ENCODE assay signal across 21 mouse cellular contexts in genomic region chrX:94486001-94486792, GRCm38 (mm10). TPM values are rescaled to one million over a fixed set of nuclear protein-coding genes. Genes with fewer than 3 reads are reported as not detected.
DNase-seq lines count a peak whose midpoint lies in the region; ATAC-seq and TF ChIP-seq lines count a peak whose summit lies in the region.
"Had no signal": no experiment of that assay in that cellular context is flagged by ENCODE, and none has a peak within 500 bp of the region (broad histone marks: within the 10 kb centered on the region; RNA-seq: fewer than 3 reads in every experiment).

No protein-coding gene starts in this region.

- ATAC-seq in intestine, embryonic 15.5 days, result peak; percentile 31; the same call in 1 of the 2 replicates
- ATAC-seq in intestine, postnatal 0 days, result no peak
- ATAC-seq in liver, postnatal 0 days, result peak; percentile 100
- ATAC-seq: forebrain, postnatal 0 days had no signal

- DNase-seq in c-Kit-negative CD71-positive TER-119-positive erythroid progenitor cells, embryonic 14.5 days (ENCODE audit: low read depth, low spot score), result peak; percentile 74
- DNase-seq in liver (peak; percentile 78), MN1 (ENCODE audit: low spot score) (no peak)
- peak; percentile 47 for DNase-seq in liver, postnatal 0 days
- no peak for DNase-seq in right cerebral cortex, postnatal 4 days
- DNase-seq: adrenal gland, adult 2 months; cerebellum, postnatal 10 days; forebrain, postnatal 0 days; gastrocnemius, adult 2 months; right cerebral cortex, adult 18-20 months; thymus, adult 18-20 months had no signal

- TF ChIP-seq CTCF in intestine, postnatal 0 days (IDR thresholded peaks at IDR 0.05; ENCODE audit: low read depth), result no peak
- TF ChIP-seq CTCF in liver, postnatal 0 days (IDR thresholded peaks at IDR 0.05; ENCODE audit: low read depth), result no peak

- no peaks in the 10 kb centered on the region for H3K4me1 ChIP-seq in intestine, embryonic 15.5 days (replicated peaks)
- H3K4me1 ChIP-seq in intestine, postnatal 0 days (replicated peaks; ENCODE audit: control insufficient read depth, insufficient read depth, low read length), result no peaks in the 10 kb centered on the region
- no peaks in the 10 kb centered on the region for H3K4me1 ChIP-seq in liver, postnatal 0 days (ENCODE audit: insufficient read depth)
- H3K4me1 ChIP-seq: embryonic facial prominence, embryonic 12.5 days; hindbrain, embryonic 10.5 days; limb, embryonic 13.5 days; lung, embryonic 15.5 days; midbrain, embryonic 12.5 days; neural tube, embryonic 12.5 days had no signal

- H3K4me2 ChIP-seq in intestine, embryonic 15.5 days (replicated peaks), result no peak overlapping the region
- no peak overlapping the region for H3K4me2 ChIP-seq in intestine, postnatal 0 days (replicated peaks; ENCODE audit: low read depth)
- no peak overlapping the region for H3K4me2 ChIP-seq in liver, postnatal 0 days (ENCODE audit: low read depth, low read length)
- H3K4me2 ChIP-seq: embryonic facial prominence, embryonic 12.5 days; limb, embryonic 13.5 days; lung, embryonic 15.5 days; midbrain, embryonic 12.5 days; neural tube, embryonic 12.5 days had no signal

- no peak overlapping the region for H3K4me3 ChIP-seq in intestine, embryonic 15.5 days (replicated peaks)
- no peak overlapping the region for H3K4me3 ChIP-seq in intestine, postnatal 0 days (ENCODE audit: low read depth, low read length)
- H3K4me3 ChIP-seq in liver, postnatal 0 days (ENCODE audit: low read depth, low read length), result no peak overlapping the region
- H3K4me3 ChIP-seq: embryonic facial prominence, embryonic 12.5 days; gastrocnemius, adult 2 months; hindbrain, embryonic 10.5 days; limb, embryonic 13.5 days; lung, embryonic 15.5 days; midbrain, embryonic 12.5 days; neural tube, embryonic 12.5 days had no signal

- 94% methylated on average over 2 of the region's 2 CpGs for WGBS in intestine, embryonic 15.5 days
- 92% methylated on average over 2 of the region's 2 CpGs for WGBS in intestine, postnatal 0 days
- 65% methylated on average over 2 of the region's 2 CpGs for WGBS in liver, postnatal 0 days (ENCODE audit: insufficient replicate concordance)

- peaks cover 2% of the 10 kb centered on the region; the same call in 1 of the 2 replicates for H3K27me3 ChIP-seq in intestine, embryonic 15.5 days (replicated peaks)
- no peaks in the 10 kb centered on the region for H3K27me3 ChIP-seq in intestine, postnatal 0 days (replicated peaks; ENCODE audit: control insufficient read depth, insufficient read depth, low read length)
- H3K27me3 ChIP-seq in liver, postnatal 0 days (ENCODE audit: insufficient read depth, low read length), result no peaks in the 10 kb centered on the region
- H3K27me3 ChIP-seq: CH12.LX had no signal

- H3K36me3 ChIP-seq in intestine, embryonic 15.5 days, result no peaks in the 10 kb centered on the region
- H3K36me3 ChIP-seq in intestine, postnatal 0 days (ENCODE audit: control insufficient read depth, insufficient read depth), result no peaks in the 10 kb centered on the region
- no peaks in the 10 kb centered on the region for H3K36me3 ChIP-seq in liver, postnatal 0 days (replicated peaks; ENCODE audit: insufficient read depth, low read length)
- H3K36me3 ChIP-seq: embryonic facial prominence, embryonic 12.5 days; hindbrain, embryonic 10.5 days; limb, embryonic 13.5 days; lung, embryonic 15.5 days; midbrain, embryonic 12.5 days; neural tube, embryonic 12.5 days had no signal

- H3K27ac ChIP-seq in intestine, embryonic 15.5 days, result no peak overlapping the region
- no peak overlapping the region for H3K27ac ChIP-seq in intestine, postnatal 0 days (ENCODE audit: low read depth, low read length)
- H3K27ac ChIP-seq in liver, postnatal 0 days (ENCODE audit: low read depth), result peak overlapping the region; percentile 51
- H3K27ac ChIP-seq: embryonic facial prominence, embryonic 12.5 days; gastrocnemius, adult 2 months; hindbrain, embryonic 10.5 days; limb, embryonic 13.5 days; lung, embryonic 15.5 days; macrophage; midbrain, embryonic 12.5 days; neural tube, embryonic 12.5 days had no signal

- H3K9me3 ChIP-seq in intestine, embryonic 15.5 days, result no peaks in the 10 kb centered on the region
- no peaks in the 10 kb centered on the region for H3K9me3 ChIP-seq in intestine, postnatal 0 days (ENCODE audit: control insufficient read depth)
- H3K9me3 ChIP-seq in liver, postnatal 0 days (ENCODE audit: low read length), result no peaks in the 10 kb centered on the region
- H3K9me3 ChIP-seq: embryonic facial prominence, embryonic 12.5 days; hindbrain, embryonic 10.5 days; limb, embryonic 13.5 days; lung, embryonic 15.5 days; midbrain, embryonic 12.5 days; neural tube, embryonic 12.5 days had no signal

- peak; percentile 84 for TF ChIP-seq EP300 in liver, postnatal 0 days (IDR thresholded peaks at IDR 0.05; ENCODE audit: low read depth)

- no peak overlapping the region for H3K9ac ChIP-seq in intestine, embryonic 15.5 days
- H3K9ac ChIP-seq in intestine, postnatal 0 days (ENCODE audit: low read depth, low read length), result no peak overlapping the region
- H3K9ac ChIP-seq in liver, postnatal 0 days (replicated peaks), result no peak overlapping the region
- H3K9ac ChIP-seq: embryonic facial prominence, embryonic 12.5 days; forebrain, postnatal 0 days; limb, embryonic 13.5 days; lung, embryonic 15.5 days; midbrain, embryonic 12.5 days; neural tube, embryonic 12.5 days had no signal

RNA-seq across cellular contexts. Expression of gene Maged1, which starts 55.7 kb away (rescaled TPM):
- polyA plus RNA-seq in intestine, embryonic 15.5 days (2015; fragmentation: Nextera tagmentation; extraction: Ambion mirVana), result 378 and 406 TPM in 2 replicates
- 121 TPM in 2 replicates for polyA plus RNA-seq in intestine, postnatal 0 days (2015; fragmentation: Nextera tagmentation; extraction: Ambion mirVana)
- polyA plus RNA-seq in liver, postnatal 0 days (2015; fragmentation: Nextera tagmentation; extraction: Ambion mirVana), result 67.5 and 67.6 TPM in 2 replicates

Comparison
In these comparisons a context has a peak if more than half of its experiments do, and no peak if none do; other contexts are left out.
1. DNase-seq: peak in c-Kit-negative CD71-positive TER-119-positive erythroid progenitor cells, embryonic 14.5 days (single experiment), liver (single experiment) and liver, postnatal 0 days (single experiment); none in MN1 (single experiment) and right cerebral cortex, postnatal 4 days (single experiment).